Mouse (Mus musculus) T-helper 17 cell (primary cell): ENCODE measurements around the gene Gm5134.

Experiments used
- in situ Hi-C, 2 experiments: fragments of 300-600 bp; cut with MboI, MseI; formaldehyde crosslinking; loops; 1 replicate in 1 of 2; 2 replicates in 1 of 2; pipeline ENCODE4 v1.15.1; 2025; ENCODE audit warnings: high pct_unique_total_duplicates in 2 of 2

Gm5134 gene

DNA sequence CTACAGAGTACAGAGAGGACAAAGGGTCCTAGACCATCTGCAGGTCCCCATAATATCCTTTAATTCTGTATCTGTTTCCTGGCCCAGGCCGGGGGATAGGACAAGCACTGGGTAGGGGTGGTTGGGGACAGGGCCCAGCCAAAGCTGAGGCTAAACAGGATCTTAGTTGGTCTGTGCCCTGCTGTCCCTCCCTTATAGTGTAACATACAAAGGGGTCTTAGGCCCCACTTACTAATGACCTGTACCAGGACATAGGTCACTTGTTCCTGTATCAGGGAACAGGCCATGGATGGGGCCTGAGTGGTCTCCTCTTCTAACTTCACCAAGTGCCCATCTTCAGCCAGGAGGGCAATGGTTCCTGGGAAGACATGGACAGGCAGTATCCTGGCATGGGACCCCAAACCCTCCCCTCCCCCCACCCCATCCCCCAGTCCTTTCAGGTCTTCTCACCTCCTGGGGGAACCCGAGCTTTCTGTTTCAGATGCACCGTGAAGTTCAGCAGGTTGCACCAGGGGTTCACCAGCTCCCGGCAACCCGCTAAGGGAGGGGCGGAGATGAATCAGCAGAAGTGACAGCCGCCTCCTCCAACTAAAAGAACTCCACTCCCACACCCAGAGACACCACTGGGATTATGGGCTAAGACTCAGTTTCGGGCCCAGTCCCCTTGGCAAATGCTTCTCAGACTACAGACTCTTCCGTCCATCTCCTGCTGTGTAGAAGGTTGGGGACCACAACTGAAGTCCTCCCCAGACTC lies 14.7 kb upstream of the Gm5134 start:
- in situ Hi-C loops = no loop called here

DNA sequence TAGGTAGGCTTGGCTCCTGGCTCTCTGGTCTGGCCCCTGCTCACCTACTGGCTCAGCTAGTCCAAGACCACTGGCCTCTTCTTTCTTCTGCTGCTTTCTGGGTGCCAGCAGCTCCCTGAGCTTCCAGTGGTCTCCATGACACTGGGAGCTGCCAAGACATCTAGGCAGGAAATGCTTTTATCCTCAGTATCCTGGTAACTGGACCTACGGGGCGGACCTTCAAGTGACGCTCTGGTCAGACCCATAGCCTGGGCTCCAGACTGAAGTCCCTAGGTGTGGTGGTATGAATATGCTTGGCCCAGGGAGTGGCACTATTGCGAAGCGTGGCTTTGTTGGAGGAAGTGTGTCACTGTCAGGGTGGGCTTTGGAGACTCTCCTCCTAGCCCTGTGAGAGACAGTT lies 13.8 kb upstream of the Gm5134 start, which contains the start of gene Gm867:
Gm867 (minus strand) TSS at position 153 of the 400 bp plus-strand sequence.
- in situ Hi-C loops = no loop called here

DNA sequence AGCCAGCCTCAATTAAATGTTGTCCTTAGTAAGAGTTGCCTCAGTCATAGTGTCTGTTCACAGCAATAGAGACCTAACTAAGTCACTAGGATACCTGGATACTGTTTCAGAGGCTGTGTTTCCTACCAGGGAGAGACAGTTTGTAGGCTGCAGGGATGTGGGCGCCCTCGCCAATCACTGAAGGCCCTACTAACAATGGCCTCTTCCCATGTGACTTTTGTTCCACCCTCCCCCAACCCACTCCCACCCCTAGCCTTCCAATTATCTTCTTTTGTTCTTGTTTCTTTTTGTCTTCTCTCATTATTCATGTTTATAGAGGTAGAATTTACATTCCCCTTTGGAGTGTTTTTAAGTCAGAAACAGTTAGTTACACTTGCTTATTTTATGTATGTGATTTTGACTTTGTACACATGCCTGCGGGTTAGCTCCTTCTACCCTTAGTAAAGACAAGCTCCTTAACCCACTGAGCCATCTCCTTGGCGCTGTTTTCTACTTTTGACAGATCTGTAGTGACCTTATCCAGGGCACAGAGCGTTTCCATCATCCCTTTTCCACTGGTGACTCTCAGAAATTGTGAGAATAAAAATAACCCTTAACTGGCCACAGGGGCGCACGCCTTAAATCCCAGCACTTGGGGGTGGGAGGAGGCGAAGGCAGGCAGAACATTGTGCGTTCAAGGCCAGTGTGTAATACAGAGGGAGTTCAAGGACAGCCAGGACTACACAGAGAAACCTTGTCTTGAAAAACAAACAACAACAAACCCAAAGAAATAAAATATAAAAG lies 13.1 kb upstream of the Gm5134 start:
- in situ Hi-C loops = no loop called here

DNA sequence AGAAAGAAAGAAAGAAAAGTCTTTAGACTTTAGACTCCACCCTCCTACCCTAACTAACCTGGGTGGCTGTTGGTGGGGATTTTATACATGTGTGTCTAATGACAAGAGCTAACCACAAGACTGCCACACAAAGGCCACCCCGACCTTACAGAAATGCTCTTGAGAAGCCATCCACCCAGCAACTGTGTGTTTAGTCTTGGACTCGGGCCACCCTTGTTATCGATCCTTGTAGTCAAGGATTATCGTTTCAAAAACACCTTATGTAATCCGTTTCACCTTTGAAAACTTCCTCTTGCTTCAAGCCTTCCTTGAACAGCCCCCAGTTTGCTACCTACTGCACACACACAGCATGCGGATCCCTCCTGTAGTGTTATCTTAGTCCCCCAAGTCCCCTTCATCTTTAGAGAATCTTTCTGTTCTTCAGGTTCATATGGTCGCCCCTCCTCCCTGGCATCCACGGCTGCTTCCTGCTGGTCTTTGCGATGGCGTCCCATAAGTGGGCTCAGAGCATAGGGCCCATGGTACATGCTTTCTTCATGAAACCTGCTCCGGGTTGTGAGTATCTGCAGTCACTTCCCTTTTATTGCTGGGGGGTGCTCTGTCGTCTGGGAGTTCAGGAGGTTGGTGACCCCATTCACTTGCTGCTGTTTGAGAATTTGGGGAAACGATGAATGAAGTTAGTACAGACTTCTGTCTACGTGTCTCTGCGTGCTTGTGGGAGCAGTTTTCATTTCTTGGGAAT lies 11.4 kb upstream of the Gm5134 start, which contains the start of gene Vpreb3:
Vpreb3 (plus strand) TSS at position 322 of the 742 bp plus-strand sequence.
- in situ Hi-C loops = no loop called here

DNA sequence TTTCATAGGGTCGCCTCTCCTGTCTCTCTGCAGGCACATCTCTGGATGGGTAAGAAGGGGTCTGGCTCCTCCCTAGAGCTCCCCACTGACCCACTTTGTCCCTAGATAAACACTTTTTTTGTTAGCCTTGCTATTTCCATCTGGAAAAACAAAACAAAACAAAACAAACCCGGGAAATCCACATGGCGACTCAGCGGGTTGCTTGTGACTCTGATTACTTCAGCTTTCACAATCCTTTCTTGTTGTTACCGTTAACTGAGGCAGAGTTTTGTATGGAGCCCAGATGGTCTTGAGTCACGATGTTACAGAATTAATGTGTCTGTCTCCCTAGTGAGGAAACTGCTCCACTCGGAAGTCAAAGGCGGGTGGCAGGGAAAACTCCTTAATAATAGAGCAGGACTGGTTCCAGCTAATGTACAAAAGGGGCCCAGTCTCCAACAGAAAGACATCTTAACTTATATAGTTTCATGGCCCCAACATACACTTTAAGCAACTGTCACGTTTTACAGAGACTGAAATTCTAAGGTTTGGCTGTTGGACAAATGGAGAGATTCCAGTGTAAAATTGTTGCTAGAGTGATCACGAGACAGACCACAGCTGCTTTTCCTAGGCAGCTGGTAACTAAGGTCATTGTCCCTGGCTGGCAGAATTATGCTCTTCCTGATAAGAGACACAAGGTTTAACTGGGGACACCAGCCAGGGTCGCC lies 10.1 kb upstream of the Gm5134 start:
- in situ Hi-C loops = no loop called here

DNA sequence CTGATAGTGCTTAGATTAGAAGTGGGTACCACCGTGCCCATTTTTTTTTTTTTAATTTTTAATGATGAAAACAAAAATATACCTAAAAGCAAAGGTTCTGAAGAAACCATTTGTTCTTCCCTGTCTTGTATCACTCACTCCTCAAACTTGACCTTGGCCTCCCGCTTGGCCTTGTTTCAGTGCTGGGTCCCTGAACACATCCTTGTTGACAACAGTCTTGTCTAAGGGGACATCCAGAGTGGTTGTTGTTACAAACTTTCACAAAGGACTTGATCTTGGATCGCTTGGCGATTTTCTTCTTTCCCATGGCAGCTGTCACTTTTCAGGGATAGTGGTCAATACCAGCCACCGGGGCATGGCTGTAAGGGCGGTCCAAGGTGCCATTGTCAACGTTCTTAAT lies 9.1 kb upstream of the Gm5134 start:
- in situ Hi-C loops = loop anchor here in 1 of 2 experiments (5.0 kb wide), 1 partner anchor 188 kb away; no protein-coding TSS in a partner anchor

DNA sequence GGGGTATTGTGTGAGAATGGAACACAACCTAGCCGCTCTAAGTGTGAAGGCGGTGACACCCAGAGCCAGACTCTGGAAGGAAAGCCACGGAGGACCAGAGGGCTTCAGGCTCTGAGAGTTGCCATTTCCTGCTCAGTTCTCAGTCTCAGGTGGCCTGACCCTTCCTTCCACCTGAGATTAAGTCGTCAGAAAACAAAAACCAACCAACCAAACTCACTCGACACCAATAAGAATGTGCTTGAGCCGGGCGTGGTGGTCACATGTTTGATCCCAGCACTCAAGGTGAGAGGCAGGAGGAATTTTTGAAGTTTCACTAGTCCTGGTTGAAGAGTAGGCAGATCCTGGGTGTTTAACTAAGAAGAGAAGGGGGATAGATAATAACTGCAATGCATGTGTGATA lies 8.4 kb upstream of the Gm5134 start:
- in situ Hi-C loops = loop anchor here in 1 of 2 experiments (5.0 kb wide), 1 partner anchor 189 kb away; no protein-coding TSS in a partner anchor

DNA sequence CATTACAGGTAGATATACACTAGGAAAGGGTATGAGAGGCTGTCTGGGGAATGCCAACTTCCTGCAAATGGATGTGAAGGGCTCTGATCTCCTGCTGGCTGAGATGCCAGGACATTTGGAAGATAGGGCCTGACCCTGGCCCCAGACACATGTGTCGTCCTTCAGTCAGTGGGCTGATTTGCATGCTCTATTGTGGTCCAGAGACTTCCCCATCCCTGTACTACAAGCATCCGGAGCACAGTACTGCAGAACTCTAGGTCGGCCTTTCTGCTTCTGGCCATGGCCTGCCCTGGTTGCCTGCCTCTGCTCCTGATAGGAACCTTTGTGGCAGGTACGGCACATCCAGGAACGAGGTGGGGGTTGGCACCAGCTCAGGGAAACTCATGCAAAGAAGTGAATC lies 6.2 kb upstream of the Gm5134 start:
- in situ Hi-C loops = loop anchor here in 1 of 2 experiments (5.0 kb wide), 1 partner anchor 191 kb away; no protein-coding TSS in a partner anchor

DNA sequence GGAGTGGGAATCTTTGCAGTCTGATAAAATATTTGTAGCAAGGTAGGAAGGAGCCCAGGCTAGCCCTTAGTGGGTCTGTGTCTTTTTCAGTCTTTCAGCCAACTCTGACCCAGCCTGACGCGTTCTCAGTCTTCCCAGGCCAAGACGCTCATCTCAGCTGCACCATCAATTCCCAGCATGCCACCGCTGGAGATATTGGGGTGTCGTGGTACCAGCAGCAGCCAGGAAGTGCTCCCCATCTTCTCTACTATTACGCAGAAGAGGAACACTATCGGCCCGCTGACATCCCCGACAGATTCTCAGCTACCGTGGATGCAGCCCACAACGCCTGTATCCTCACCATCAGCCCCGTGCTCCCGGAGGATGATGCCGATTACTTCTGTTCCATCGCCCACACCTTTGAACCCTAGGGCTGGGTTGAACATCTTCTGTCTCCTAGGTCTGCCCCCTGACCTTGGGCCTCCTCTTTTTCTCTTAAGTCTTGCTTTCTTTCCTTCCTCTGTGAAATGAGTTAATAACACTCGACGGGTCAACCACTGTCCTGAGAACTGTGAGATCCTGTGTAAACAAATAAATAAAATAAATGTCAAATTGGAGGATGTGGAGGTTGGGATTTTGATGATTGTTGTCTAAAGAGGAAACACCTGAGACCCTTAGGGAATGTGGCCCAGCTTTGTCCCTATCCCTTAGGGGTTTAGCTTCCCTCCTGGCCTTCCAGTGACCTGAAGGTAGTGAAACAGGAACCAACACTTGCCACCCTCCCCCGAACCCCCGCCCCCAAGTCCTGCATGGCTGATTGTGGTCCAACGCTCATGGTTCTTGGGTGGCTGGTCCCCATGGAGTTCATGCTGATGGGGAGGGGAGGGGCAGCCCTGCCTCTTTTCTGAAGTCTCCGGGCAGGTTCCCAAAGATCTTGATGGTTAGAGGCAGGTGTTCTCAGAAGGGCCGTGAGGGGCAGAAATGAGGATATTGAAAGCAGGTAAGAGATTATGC lies 5.0 kb upstream of the Gm5134 start:
- in situ Hi-C loops = loop anchor here (5.0 kb wide), 3 partner anchors 62 to 207 kb away; no protein-coding TSS in a partner anchor

DNA sequence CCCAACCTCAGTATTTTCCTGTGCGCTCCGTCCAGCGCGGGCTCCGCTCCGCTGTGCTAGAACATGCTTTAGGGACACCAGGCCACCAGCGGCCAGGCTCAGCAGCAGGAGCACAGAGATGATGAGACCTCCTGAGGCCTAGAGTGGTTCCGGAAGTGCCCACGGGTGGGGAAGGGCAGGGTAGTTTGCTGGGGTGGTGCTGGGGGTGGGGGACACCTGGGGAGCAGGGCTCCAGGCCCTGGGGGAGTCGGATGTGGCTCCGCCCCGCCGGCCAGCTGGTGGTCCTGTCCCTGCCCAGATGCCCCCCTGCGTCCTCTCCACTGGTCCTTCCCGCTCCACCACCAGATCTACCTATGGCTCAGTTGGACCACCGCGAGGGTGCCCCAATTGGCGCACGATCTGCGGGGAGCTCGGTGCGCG lies 3.5 kb upstream of the Gm5134 start:
- in situ Hi-C loops = loop anchor here (5.0 kb wide), 2 partner anchors 64 to 208 kb away; no protein-coding TSS in a partner anchor

DNA sequence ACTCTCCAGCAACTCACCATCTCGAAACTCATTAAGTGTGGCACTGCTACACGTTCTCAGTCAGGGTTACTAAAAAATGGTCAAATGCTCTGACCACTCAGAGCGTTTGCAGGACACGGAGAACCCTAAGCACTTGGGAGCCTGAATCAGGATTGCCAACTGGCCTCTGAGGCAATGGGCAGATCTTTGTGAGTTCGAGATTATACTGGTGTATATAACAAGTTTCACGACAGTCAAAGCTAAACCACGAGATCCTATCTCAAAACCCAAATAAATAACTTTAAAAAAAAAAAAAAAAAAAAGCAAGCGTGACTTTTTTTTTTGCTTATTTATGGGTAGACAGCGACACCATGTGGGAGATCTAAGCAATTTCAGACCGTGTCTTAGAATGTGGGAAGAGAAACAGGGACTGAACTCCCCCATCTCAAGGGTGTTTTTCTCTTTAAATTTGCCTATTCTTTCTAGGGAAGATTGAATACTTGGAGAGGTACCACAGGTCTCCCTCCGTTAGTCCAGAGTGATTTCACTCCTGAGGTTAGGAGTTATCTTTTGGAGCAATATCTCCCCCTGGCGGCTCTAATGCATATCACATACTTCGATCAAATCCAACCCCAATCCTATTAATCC lies 2.8 kb upstream of the Gm5134 start:
- in situ Hi-C loops = loop anchor here (5.0 kb wide), 2 partner anchors 64 to 209 kb away; no protein-coding TSS in a partner anchor

DNA sequence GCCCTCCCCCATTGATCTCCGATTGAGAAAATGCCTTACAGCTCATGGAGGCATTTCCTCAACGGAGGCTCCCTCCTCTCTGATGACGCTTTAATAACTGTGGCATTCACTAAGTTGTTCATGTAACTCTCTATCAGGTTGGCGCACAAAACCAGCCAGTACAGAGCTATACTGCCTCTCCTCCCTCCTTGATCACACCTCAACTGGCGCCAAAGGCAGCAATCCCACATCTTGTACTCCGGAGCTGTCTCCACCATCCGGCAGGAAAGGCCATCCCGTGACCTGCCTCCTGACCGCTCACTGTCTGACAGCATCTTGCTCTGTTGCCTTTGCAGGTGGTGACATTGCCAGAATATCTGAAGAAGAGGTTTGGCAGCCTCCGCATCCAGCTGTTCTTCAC lies 19.5 kb downstream of the Gm5134 start:
- in situ Hi-C loops = no loop called here

DNA sequence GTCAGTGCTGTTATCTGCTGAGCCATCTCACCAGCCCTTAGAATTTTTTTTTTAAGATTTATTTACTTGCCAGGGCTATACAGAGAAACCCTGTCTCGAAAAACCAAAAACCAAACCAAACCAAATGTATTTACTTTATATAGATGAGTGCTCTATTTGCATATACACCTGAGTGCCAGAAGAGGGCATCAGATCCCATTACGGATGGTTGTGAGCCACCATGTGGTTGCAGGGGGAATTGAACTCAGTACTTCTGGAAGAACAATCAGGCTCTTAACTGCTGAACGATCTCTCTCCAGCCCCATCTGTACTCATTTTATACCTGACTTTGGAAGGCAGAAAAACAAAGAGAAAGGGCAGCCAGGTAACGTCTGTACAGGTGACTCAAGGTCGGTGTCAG lies 20.9 kb downstream of the Gm5134 start:
- in situ Hi-C loops = no loop called here

DNA sequence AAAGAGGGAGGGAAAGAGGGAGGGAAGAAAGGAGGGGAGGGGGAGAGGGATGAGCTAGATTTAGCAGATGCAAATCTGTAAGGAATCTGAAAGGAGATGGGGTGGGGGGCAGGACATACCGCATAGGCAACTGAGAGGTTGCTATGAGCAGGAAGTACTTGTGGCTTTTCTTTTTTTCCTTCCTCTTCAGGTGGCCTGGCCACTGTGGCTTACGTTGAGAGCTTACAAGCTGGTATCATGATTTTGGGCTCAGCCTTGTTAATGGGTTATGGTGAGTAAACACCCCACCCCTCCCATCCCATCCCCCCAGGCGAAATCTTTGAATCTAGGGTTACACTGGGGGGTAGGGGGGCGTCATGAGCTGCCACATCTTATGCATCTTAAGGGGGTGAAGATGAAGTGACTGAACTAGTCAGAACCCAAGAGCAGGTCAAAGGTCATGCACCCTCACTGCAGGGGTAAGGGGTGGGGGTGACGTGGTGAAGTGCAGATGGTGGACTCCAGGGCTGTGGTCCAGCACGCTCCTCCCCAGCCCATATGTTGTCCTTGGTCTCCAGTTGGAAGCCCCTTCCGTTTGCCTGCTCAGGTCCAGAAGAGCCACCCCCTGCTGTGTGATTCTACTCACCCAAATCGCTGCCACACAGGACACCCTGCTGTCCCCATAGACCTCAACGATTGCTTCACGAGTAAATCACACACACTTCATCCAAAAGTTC lies 24.0 kb downstream of the Gm5134 start:
- in situ Hi-C loops = no loop called here

DNA sequence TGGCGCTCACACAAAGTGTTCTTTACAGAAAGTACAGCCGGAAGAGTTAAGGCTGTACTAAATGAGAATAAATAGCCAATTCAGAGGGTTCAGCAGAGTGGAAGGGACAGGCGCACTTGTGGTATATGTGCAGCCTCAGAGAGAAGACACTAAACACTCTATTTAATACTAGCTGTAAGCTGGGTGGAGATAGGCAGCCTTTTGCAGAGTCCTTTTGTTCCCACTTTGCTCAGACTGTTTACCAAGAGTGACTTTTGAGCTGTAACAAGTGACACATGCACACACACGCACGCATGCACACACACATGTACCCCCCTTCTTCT lies 24.5 kb downstream of the Gm5134 start:
- in situ Hi-C loops = no loop called here

DNA sequence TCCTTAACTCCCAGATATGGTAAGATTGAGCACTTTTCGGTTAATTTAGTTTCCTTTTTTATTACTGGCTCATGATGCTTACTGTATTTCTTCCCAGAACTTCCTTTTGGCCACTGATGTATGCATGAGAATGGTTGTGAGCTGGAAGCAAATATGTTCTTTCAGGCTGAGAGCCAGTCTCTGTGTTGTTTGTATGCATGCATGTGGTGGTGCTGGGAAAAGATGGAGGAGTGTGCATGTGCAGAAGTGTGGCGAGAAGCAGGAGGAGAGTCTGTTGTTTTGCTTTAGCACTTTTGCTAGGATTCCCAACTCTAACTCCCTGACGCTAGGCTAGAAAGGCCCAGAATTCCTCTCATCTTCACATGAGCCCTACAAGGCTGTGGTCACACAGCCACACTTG lies 25.1 kb downstream of the Gm5134 start:
- in situ Hi-C loops = no loop called here

DNA sequence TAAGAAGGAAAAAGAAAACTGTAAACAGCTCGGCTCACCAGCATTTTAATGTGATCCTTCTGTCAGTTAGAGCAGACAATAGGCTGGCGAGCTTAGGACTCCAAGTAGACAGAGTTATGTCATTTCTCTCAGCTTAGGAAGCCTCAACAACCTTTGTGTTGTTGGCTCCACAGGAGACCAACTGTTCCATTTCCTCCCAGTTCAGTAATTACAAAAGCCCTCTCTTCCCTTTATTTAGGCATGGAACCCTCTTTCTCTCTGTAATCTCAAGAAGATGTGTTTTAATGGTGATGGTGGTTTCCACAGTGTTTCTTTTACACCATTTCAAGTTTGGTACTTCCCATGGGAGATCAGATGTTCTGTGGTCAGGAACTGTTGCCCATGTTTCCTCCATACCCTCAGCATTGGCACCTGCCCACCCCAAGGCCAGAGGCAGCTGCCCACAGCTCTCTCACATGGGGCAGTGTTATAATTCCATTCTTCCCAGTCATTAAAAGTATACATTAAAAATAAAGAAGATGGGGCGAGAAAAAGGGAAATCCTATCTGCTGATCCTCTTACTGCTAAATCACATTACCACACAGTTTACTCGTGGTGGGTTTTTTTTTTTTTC lies 36.2 kb downstream of the Gm5134 start:
- in situ Hi-C loops = no loop called here

DNA sequence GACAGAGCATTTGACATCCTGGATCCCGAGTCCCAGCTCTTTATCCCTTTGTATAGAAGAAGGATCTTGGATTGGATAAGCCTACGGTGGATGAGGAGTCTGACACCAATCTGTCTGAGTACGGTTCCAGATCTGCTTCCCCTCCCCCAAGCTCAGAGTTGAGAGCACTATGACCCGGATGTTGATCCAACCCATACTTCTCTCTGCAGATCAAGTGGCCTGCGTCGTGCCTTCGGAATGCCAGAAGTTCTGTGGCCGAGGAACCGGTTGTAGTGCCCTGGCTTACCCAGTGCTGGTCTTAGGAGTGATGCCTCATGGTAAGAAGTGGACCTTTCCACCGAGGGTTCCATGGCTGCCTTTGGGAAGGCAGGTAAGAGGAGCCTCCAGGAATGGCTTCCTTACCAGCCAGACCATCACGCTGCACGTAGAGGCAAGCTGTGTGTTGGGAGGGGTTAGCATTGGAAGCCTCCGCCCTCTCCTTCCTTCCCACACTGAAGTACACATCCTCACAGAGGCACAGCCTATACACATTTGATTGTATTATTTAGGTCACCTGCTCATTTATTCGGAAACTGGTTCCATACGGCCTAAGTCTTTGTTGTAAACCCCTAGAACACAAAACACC lies 39.4 kb downstream of the Gm5134 start:
- in situ Hi-C loops = no loop called here
